Mouse (Mus musculus) testis, adult 2 months (tissue): ENCODE measurements around the gene Pla2g2f. TPM values are rescaled to one million over a fixed set of nuclear protein-coding genes. Genes with fewer than 3 reads are reported as not detected.

Source experiments
- H3K27ac ChIP-seq: fragments of 200-500 bp; 2 replicates; pipeline ENCODE4 v1.5.1; 2012; ENCODE audit warnings: low read depth, low read length; ENCODE audit not compliant: control insufficient read depth, insufficient read depth
- H3K27me3 ChIP-seq: fragments of 200-500 bp; 2 replicates; pipeline ENCODE4 v1.6.1; 2012; ENCODE audit warnings: mild to moderate bottlenecking, low read length, moderate library complexity; ENCODE audit not compliant: control insufficient read depth, insufficient read depth
- H3K36me3 ChIP-seq: fragments of 200-500 bp; 2 replicates; pipeline ENCODE4 v1.6.1; 2012; ENCODE audit warnings: mild to moderate bottlenecking, low read length; ENCODE audit not compliant: control insufficient read depth, insufficient read depth
- H3K4me1 ChIP-seq: fragments of 200-500 bp; 2 replicates; pipeline ENCODE4 v1.6.1; 2012; ENCODE audit warnings: low read length; ENCODE audit not compliant: control insufficient read depth, insufficient read depth
- H3K4me3 ChIP-seq: fragments of 200-500 bp; 2 replicates; pipeline ENCODE4 v1.5.1; 2012; ENCODE audit warnings: low read depth, mild to moderate bottlenecking, low read length, moderate library complexity, mixed read lengths; ENCODE audit not compliant: control insufficient read depth
- CTCF ChIP-seq: fragments of 200-500 bp; IDR thresholded peaks from 2 replicates; pipeline ENCODE4 v1.5.1; 2012; ENCODE audit warnings: low read depth, mild to moderate bottlenecking, inconsistent platforms, low read length, moderate library complexity; ENCODE audit not compliant: control insufficient read depth, insufficient read depth, insufficient replicate concordance
- POLR2A ChIP-seq: fragments of 200-500 bp; IDR thresholded peaks from 2 replicates; pipeline ENCODE4 v1.6.1; 2012; ENCODE audit warnings: low read depth, mild to moderate bottlenecking, inconsistent platforms, low read length, moderate library complexity; ENCODE audit not compliant: control insufficient read depth
- polyA plus RNA-seq: library from polyadenylated mRNA; depleted of rRNA; stranded (reverse); fragments of >200 nt; gene quantifications from 2 replicates; pipeline ENCODE4 v1.2.3, GENCODE M21; 2012

Gene Pla2g2f
- polyA plus RNA-seq, 1 experiment: not detected

DNA sequence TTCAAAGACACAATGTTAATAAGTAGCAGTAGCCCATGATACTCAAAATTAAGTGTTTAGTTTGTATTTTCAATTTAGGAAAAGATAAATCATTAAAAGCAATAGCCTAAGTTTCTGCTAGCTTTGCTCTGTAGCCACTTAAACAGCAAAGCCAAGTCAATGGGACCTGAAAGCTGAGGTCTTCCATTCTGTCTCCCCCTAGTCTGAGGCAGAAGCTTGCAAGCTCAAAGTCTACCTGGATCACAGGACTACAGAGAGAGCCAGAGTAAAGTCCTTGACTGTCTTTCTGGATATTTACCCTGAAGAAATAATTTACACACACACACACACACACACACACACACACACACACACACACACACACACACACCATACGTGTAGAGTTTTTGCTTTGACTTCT lies 43.2 kb downstream of the Pla2g2f start:
- Histone ChIP-seq H3K27me3 (no peaks in the 10 kb centered on the region; the same call in 1 of the 2 replicates), H3K4me1 (peaks cover 6% of the 10 kb centered on the region), H3K4me3 (no peak overlapping the region), H3K36me3 (no peaks in the 10 kb centered on the region), H3K27ac (no peak overlapping the region)
- no peak for TF ChIP-seq CTCF
- TF ChIP-seq POLR2A: no peak

DNA sequence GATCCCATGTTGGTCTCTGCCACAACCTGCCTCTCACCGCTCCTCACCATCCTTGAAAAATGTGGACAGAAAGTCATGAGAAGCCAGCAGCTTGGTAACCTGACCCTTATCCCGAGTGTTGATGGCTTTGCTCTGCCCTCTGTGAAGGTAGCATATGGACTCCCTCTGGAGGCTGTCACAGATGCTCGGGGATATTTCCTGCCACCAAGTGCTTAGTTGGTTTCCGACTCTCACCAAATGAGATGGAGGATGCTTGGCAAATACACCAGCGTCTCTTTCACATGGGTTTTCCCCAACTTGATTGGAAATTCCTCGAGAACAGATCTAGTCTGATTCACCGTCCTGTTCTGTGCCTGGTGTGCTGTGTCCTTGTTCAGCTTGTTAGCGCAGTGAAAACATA lies 44.8 kb downstream of the Pla2g2f start:
- H3K4me3 ChIP-seq: no peak overlapping the region
- no peak for TF ChIP-seq CTCF
- no peak for TF ChIP-seq POLR2A
- no peaks in the 10 kb centered on the region for H3K36me3 ChIP-seq
- no peak overlapping the region for H3K27ac ChIP-seq
- H3K4me1 ChIP-seq: peaks cover 6% of the 10 kb centered on the region
- no peaks in the 10 kb centered on the region; the same call in 1 of the 2 replicates for H3K27me3 ChIP-seq

DNA sequence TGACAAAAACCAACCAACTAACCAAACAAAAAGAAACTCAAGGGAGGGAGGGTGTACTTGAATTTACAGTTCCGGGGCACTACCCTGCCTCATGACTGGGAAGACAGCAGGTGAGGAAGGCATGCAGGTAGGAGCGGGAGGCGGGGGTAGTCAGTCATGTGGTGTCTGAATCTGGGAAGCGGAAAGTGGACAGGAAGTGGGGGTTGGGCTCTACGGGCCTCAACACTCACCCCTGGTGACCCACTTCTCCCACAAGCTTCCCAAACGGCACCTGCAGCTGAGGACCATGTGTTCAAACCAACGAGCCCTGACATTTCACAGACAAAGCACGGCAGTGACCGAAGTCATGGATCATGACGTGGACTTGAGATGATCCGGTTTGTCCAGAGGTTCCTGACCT lies 45.3 kb downstream of the Pla2g2f start:
- Histone ChIP-seq H3K36me3 (no peaks in the 10 kb centered on the region), H3K4me1 (peaks cover 8% of the 10 kb centered on the region), H3K4me3 (no peak overlapping the region), H3K27me3 (no peaks in the 10 kb centered on the region; the same call in 1 of the 2 replicates), H3K27ac (no peak overlapping the region)
- no peak for TF ChIP-seq CTCF
- TF ChIP-seq POLR2A: no peak

DNA sequence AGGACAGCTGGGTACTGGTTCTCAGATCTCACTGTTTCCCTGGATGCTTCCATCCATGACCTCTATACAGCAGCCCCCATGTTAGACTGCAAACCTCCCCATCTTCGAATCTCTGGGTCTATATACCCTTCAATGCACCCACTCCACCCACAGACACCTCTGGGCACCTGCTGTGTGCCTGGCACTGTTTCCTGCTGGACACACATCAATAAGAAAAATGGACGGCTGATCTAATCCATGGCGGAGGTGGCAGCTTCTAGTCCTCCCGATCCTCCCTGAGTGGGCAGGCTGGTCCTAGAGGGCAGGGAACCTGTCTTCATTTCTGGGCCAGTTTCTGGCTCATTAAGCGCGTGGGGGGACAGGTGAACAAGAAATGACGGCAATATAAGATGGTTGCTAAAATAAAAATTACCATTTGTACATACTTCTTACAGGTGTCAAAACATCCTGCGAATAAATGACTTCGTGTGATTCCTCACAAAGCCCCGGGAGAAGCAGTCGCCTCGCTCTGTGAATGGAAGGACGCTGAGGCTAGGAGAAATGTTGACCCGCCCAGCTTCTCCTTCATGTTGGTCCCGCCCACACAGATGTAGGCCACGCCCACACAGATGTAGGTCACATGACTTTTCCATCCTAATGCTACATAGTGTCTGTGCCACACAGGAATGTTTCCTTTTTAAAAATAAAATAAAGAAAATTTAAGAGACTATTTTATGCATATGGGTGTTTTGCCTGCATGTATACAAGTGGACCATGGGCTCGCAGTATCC lies 46.2 kb downstream of the Pla2g2f start:
- no peaks in the 10 kb centered on the region for H3K36me3 ChIP-seq
- TF ChIP-seq POLR2A (no peak), CTCF (no peak)
- peaks cover 12% of the 10 kb centered on the region for H3K4me1 ChIP-seq
- no peak overlapping the region for H3K27ac ChIP-seq
- H3K27me3 ChIP-seq: no peaks in the 10 kb centered on the region; the same call in 1 of the 2 replicates
- no peak overlapping the region for H3K4me3 ChIP-seq

DNA sequence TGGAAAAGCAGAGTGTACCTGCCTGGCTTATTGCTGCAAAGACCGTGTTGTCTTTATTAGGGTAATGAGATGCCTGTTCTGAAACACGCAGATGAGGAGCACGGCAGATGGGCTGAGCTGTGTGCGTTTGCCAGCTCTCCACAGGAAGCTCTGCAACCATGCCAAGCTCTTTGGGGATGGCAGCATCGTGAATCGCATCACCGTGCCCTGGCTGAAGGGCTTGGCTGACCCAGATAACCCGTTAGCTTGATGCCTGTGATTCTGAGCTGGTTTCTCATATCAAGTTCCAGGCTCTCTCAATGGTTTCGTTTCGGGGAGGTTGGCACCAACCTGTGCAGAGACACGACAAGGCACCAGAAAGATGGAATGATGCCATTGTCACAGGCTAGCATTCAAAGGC lies 46.8 kb downstream of the Pla2g2f start:
- H3K4me1 ChIP-seq: peaks cover 14% of the 10 kb centered on the region
- H3K4me3 ChIP-seq: no peak overlapping the region
- no peaks in the 10 kb centered on the region; the same call in 1 of the 2 replicates for H3K27me3 ChIP-seq
- no peak overlapping the region for H3K27ac ChIP-seq
- H3K36me3 ChIP-seq: no peaks in the 10 kb centered on the region
- no peak for TF ChIP-seq POLR2A
- no peak for TF ChIP-seq CTCF

DNA sequence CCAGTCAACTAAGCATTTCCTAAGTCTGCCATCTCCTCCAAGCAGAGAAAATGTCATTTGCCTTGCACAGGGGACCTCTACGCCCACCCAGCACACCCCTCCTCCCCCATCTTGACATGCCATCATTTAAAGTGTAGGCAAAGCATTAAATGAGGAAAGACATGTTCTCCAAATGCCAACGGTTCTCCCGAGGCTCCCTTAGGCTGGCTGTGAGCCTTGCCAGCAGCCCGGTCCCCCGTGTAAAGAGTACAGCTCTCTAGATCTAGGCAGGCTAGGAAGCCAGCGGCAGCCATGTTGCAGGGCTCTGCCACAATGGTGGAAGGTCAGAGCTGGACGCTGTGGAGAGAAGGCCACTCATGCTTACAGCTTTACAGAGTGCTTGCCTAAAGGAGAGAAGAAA lies 47.5 kb downstream of the Pla2g2f start:
- Histone ChIP-seq H3K4me3 (no peak overlapping the region), H3K27me3 (no peaks in the 10 kb centered on the region; the same call in 1 of the 2 replicates), H3K27ac (no peak overlapping the region), H3K4me1 (peaks cover 14% of the 10 kb centered on the region), H3K36me3 (no peaks in the 10 kb centered on the region)
- TF ChIP-seq POLR2A (no peak), CTCF (no peak)

DNA sequence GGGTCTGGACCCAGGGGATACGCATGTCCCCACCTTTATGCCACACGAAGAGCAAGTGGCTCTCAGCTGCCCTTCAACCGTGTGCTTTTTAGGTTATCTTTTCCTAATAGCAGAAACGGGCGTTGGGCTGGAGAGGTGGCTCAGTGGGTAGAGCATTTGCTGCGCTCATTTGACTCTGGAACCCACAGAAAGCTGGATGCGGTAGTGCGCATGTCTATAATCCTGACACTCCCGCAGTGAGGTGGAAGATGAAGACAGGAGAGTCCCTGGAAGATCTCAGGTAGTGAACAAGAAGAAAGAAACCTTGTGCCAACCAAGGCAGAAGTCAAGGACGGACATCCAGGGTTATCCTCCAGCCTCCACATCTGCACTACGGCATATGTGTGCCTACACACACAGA lies 48.2 kb downstream of the Pla2g2f start:
- Histone ChIP-seq H3K4me1 (peaks cover 14% of the 10 kb centered on the region), H3K4me3 (no peak overlapping the region), H3K36me3 (no peaks in the 10 kb centered on the region), H3K27me3 (no peaks in the 10 kb centered on the region; the same call in 1 of the 2 replicates), H3K27ac (no peak overlapping the region)
- TF ChIP-seq CTCF: no peak
- TF ChIP-seq POLR2A: no peak
